Mouse (Mus musculus) spleen, postnatal 36 days (tissue): ENCODE results near the gene Slc2a10.

Source experiments
- DNase-seq, 2 experiments: peaks; one replicate each; pipeline ENCODE4 v3.0.0; 2022; ENCODE audit warnings: low spot score in 2 of 2, mixed read lengths in 1 of 2

The Slc2a10 gene

DNA sequence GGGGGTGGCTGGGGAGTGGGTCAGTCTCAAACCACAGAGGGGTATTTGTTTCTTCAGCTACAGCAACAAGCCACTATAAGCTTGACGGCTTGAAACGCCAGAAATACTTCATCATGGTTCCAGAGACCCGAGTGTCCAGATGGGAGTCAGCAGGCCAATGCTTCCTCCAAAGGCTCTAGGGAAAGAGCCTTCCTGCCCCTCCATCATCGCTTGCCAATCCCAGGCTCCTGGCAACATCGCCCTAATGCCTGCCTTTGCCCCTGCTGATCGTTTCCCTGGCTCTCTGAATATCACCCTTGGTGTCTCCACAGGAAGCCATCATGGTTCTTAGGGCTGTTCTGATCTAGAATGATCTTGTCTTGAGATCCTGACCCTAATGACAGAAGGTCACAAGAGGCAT is 58.3 kb downstream of the Slc2a10 start:
- DNase-seq = no peak

DNA sequence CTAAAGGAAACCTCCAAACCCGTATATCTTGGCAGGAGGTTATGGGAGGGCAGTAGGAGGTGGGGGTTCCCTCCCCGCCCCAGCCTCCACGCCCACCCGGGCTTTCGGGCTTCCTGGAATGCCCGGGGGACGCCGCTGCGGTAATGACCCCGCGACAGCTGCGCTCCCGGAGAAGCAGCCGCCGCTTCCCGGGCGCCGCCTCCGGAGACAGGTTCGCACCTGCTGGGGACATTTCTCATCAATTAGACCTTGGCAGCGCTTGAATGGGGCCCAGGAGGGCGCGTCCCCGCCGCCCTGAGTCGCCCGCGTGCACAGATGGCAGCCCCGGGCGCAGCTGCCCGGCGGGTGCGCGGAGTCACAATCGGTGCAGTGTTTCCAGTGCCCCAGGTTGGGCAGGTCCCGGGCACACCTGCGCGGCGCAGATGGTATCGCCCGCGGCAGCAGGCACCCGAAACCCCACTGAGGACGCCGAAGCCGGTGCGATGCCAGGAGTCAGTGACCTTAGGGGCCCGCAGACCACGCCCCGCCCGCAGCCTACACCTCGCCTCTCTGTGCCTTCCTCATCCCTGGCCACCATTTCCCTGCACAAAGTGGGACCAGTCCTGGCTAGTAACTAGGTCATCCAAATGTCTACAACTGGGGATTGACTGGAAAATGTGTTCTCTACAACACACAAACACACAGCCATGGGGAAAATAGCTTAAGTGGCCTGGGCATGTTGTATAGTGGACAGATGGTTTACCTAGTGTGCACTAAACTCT is 59.9 kb downstream of the Slc2a10 start:
- DNase-seq = no peak

DNA sequence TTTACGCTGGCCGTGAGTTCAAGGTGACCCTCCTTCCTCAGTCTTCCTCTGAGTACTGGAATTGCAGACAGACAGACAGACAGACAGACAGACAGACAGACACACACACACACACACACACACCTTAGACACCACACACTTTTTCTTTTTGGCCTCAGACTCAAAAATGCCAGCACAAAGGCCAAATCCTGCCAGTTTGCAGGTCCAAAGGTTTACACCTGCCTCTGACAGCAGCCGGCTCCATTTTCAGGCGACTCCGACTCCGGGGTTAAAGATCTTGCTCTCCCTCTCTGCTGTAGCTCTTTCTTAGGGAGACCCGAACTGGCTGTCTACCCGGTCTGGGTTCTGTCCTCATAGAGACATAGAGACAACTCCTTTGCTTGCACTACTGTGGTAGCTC is 60.5 kb downstream of the Slc2a10 start:
- no peak for DNase-seq

- DNase-seq = no peak
Observed at GRCm38 (mm10) chr2:165564620-165565019, 61.0 kb downstream of the Slc2a10 start.

- DNase-seq = no peak
Observed at GRCm38 (mm10) chr2:165566898-165567297, 63.3 kb downstream of the Slc2a10 start.

DNA sequence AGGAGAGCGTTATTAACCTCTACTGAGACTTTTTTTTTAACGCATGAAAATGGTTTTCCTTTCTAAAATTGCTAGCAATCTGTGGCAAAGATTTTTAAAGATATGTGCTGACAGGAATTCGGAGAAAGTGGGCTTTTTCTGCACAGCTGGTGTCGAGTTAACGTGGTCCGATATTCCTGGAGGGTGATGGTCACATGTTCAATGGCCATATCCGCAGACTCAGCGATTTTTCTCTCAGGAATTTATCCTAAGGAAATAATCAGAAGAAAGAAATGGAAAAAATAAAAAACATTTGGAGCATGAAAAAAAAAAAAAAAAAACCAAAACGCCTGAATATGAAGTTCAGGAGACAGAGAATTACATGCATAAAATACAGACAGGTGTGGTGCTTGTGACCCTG is 64.2 kb downstream of the Slc2a10 start:
- DNase-seq = no peak

- DNase-seq = no peak
Observed at GRCm38 (mm10) chr2:165568911-165569310, 65.3 kb downstream of the Slc2a10 start.
